Mouse (Mus musculus): ENCODE results near the gene Hesx1.
"Not testable (repeated sequence)": the region's sequence is repeated elsewhere in the genome, so short reads cannot be mapped to it uniquely, and the experiment has no call there.

The Hesx1 gene

GRCm38 (mm10) chr14:26994211-26994741 lies at the start of gene Hesx1:
TSS of gene Hesx1 (plus strand) at chr14:26994416.
- DNase-seq (ENCODE audit: low read depth), result peak; percentile 82

GRCm38 (mm10) chr14:26956139-26956538 lies 38.1 kb upstream of the Hesx1 start:
- DNase-seq (ENCODE audit: low read depth), result not testable (repeated sequence)

GRCm38 (mm10) chr14:26960518-26960917 lies 33.7 kb upstream of the Hesx1 start:
- no peak for DNase-seq (ENCODE audit: low read depth)

- no peak for DNase-seq (ENCODE audit: low read depth)
Observed at GRCm38 (mm10) chr14:26969164-26969563, 25.1 kb upstream of the Hesx1 start.

- DNase-seq (ENCODE audit: low read depth), result peak; percentile 80
Observed at GRCm38 (mm10) chr14:26969856-26970407, 24.3 kb upstream of the Hesx1 start.

GRCm38 (mm10) chr14:26970439-26970932 lies 23.7 kb upstream of the Hesx1 start:
- DNase-seq (ENCODE audit: low read depth), result peak; percentile 96

- DNase-seq (ENCODE audit: low read depth), result peak; percentile 51
Observed at GRCm38 (mm10) chr14:26971106-26971789, 23.0 kb upstream of the Hesx1 start, which contains the start of gene Appl1. TSS of gene Appl1 (minus strand) at chr14:26971232.

- peak; percentile 37 for DNase-seq (ENCODE audit: low read depth)
Observed at GRCm38 (mm10) chr14:26973089-26973488, 21.1 kb upstream of the Hesx1 start.

GRCm38 (mm10) chr14:26975490-26975889 lies 18.7 kb upstream of the Hesx1 start:
- no peak for DNase-seq (ENCODE audit: low read depth)

GRCm38 (mm10) chr14:26976212-26976611 lies 18.0 kb upstream of the Hesx1 start:
- no peak for DNase-seq (ENCODE audit: low read depth)

GRCm38 (mm10) chr14:26977500-26977899 lies 16.7 kb upstream of the Hesx1 start:
- DNase-seq (ENCODE audit: low read depth), result no peak

- no peak for DNase-seq (ENCODE audit: low read depth)
Observed at GRCm38 (mm10) chr14:26979808-26980207, 14.4 kb upstream of the Hesx1 start.

GRCm38 (mm10) chr14:26981021-26981420 lies 13.2 kb upstream of the Hesx1 start:
- no peak for DNase-seq (ENCODE audit: low read depth)

- no peak for DNase-seq (ENCODE audit: low read depth)
Observed at GRCm38 (mm10) chr14:26981494-26982149, 12.6 kb upstream of the Hesx1 start.

- DNase-seq (ENCODE audit: low read depth), result no peak
Observed at GRCm38 (mm10) chr14:26982150-26982530, 12.1 kb upstream of the Hesx1 start.

- peak; percentile 69 for DNase-seq (ENCODE audit: low read depth)
Observed at GRCm38 (mm10) chr14:26988694-26989093, 5.5 kb upstream of the Hesx1 start.

GRCm38 (mm10) chr14:26991622-26992021 lies 2.6 kb upstream of the Hesx1 start:
- no peak for DNase-seq (ENCODE audit: low read depth)

GRCm38 (mm10) chr14:26993427-26993826 lies 789 bp upstream of the Hesx1 start:
- no peak for DNase-seq (ENCODE audit: low read depth)

GRCm38 (mm10) chr14:26996257-26996656 lies 2.0 kb downstream of the Hesx1 start:
- DNase-seq (ENCODE audit: low read depth), result no peak

GRCm38 (mm10) chr14:27000386-27000785 lies 6.2 kb downstream of the Hesx1 start:
- DNase-seq (ENCODE audit: low read depth), result no peak

GRCm38 (mm10) chr14:27004906-27005305 lies 10.7 kb downstream of the Hesx1 start:
- DNase-seq (ENCODE audit: low read depth), result no peak

- DNase-seq (ENCODE audit: low read depth), result no peak
Observed at GRCm38 (mm10) chr14:27005937-27006336, 11.7 kb downstream of the Hesx1 start.

- DNase-seq (ENCODE audit: low read depth), result peak; percentile 36
Observed at GRCm38 (mm10) chr14:27011561-27011960, 17.3 kb downstream of the Hesx1 start.

Data from induced T-regulatory cell, adult 2 months (primary cell).